Mouse (Mus musculus) T-helper 1 cell (primary cell): Measurements from ENCODE around the gene Entpd6.

Experiments
- in situ Hi-C: fragments of 300-600 bp; cut with MboI, MseI; formaldehyde crosslinking; loops from one replicate; pipeline ENCODE4 v1.15.1; 2025; ENCODE audit warnings: high pct_unique_total_duplicates

Entpd6 gene

GRCm38 (mm10) chr2:150748854-150749253, at the start of gene Entpd6:
TSS of gene Entpd6 (plus strand) at chr2:150749042.
- in situ Hi-C loops = loop anchor here (5.0 to 10.0 kb wide), 2 partner anchors 77 to 1216 kb away; no protein-coding TSS in a partner anchor

GRCm38 (mm10) chr2:150712167-150712674, 36.6 kb upstream of the Entpd6 start:
- in situ Hi-C loops = no loop called here

GRCm38 (mm10) chr2:150735756-150736576, 12.9 kb upstream of the Entpd6 start:
- in situ Hi-C loops = no loop called here

DNA sequence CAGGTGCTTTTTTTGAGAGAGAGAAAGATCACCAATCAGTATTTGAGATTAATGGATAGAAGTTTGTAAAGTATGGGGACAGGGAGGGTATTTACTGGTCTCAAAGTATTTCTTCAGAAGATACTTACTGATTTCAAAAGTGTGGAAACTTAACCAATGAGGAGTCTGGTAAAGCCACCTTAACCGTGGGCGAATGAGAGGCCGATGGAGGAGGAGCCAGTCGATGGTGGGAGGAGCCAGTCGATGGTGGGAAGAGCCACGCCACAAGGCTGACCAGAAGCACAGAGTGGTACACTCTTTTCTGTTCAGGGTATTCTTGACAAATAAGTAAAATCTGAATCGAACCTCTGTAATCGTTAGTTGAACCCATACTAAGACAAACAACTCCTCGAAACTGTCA, 11.0 kb upstream of the Entpd6 start:
- in situ Hi-C loops = no loop called here

DNA sequence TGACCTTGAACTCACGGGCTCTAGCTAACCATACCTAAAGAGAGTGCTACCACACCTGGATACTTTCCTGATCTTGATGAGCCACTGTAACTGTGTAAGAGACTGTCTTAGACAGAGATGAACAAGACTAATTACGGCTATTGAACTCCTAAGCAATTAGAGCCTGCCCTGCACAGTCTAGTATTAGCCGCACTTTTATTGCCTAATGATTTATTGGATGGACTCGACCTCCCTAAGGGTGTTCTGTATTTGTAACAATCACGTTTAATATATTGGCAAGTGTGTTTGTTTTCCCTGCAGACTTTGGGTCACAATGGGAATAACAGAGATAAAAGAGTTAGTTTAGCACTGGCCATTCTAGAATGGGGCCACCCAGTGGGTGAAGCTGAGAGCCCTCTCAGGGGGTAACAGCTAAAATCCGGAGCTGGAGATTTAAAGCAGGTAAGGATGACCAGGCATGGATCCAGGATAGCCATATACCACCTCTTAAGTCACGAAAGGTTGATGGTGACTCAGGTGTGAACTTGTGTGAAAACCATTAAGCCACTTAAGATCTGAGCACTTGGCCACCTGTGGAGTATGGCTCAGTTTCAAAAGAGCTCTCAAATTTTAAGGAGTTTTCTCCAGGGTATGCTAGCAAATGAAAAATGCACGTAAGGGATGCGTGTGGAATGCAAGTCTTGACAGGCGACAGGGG, 8.5 kb upstream of the Entpd6 start:
- in situ Hi-C loops = loop anchor here (10.0 kb wide), 1 partner anchor 1225 kb away; no protein-coding TSS in a partner anchor

GRCm38 (mm10) chr2:150741405-150741804, 7.4 kb upstream of the Entpd6 start:
- in situ Hi-C loops = loop anchor here (10.0 kb wide), 1 partner anchor 1223 kb away; no protein-coding TSS in a partner anchor

DNA sequence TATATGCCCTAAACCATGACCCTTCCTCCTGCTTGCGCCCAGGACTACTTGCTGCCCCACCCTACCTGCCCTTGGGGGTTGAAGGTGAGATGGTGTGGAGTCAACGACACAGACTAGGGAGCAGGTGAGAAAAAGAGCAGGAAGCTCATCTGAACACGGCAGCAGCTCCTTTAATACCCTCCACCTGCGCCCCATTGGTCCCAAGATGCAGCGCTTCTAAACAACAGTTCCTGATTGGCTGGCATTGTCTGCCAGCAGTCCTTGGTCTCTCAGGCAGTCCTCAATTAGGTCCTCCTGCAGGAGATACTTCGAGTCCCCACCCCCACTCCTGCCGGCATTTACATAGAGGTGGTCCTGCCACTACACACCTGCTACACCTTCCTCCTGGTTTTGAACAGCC, 3.8 kb upstream of the Entpd6 start:
- in situ Hi-C loops = loop anchor here (5.0 to 10.0 kb wide), 2 partner anchors 73 to 1220 kb away; no protein-coding TSS in a partner anchor

GRCm38 (mm10) chr2:150749283-150749682, 441 bp downstream of the Entpd6 start:
- in situ Hi-C loops = loop anchor here (5.0 to 10.0 kb wide), 2 partner anchors 77 to 1216 kb away; no protein-coding TSS in a partner anchor

- in situ Hi-C loops = loop anchor here (5.0 kb wide), 2 partner anchors 287 to 438 kb away; partner anchors contain the start of genes Nanp and Ninl
Measured at GRCm38 (mm10) chr2:150750129-150750979, 1.5 kb downstream of the Entpd6 start.

DNA sequence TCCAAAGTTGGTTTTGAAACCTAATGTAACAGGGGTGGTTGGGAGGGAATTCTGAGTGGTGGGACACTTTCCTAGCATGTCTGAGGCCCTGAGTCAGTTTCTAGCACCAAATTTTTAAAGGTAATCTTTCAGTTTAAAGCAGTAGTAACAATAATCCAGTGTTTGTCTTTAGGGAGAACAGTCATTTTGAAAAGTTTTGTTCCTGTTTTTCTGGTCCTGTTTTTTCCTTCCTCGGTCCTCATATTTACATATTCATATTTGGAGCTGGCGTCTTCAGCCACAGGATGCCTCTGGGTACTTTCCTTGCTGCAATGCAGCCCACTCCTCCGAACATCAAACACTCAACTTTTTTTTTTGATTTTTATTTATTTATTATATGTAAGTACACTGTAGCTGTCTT, 6.2 kb downstream of the Entpd6 start:
- in situ Hi-C loops = no loop called here

- in situ Hi-C loops = no loop called here
Measured at GRCm38 (mm10) chr2:150761476-150761875, 12.6 kb downstream of the Entpd6 start.

DNA sequence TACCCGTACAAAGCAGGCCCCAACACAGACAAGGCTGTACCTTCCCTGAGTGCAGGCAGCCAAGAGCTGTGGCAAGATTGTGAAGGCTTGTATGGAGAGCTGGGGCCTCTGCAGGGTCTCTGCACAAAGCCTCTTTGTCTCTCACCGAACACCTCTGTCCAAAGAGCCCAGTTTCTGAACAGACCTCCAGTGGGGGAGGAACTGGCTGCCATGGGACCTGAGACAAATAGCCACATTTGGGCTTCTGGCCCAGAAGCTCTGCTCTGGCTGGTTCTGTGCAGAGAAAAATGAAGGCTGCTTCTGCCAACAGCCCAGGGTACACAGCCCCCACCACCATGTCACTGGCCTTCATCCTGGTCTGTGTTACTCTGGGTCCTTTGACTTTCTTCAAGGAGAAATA, 16.8 kb downstream of the Entpd6 start:
- in situ Hi-C loops = no loop called here

- in situ Hi-C loops = no loop called here
Measured at GRCm38 (mm10) chr2:150766083-150766862, 17.4 kb downstream of the Entpd6 start.

GRCm38 (mm10) chr2:150768678-150769077, 19.8 kb downstream of the Entpd6 start:
- in situ Hi-C loops = no loop called here

GRCm38 (mm10) chr2:150770747-150771146, 21.9 kb downstream of the Entpd6 start:
- in situ Hi-C loops = no loop called here

- in situ Hi-C loops = no loop called here
Measured at GRCm38 (mm10) chr2:150771169-150771568, 22.3 kb downstream of the Entpd6 start.

- in situ Hi-C loops = no loop called here
Measured at GRCm38 (mm10) chr2:150771996-150772395, 23.2 kb downstream of the Entpd6 start.

- in situ Hi-C loops = no loop called here
Measured at GRCm38 (mm10) chr2:150772466-150773119, 23.8 kb downstream of the Entpd6 start.

GRCm38 (mm10) chr2:150782801-150783200, 34.0 kb downstream of the Entpd6 start:
- in situ Hi-C loops = no loop called here
